10 mouse cellular contexts compared by ENCODE assay signal in the genomic region with DNA sequence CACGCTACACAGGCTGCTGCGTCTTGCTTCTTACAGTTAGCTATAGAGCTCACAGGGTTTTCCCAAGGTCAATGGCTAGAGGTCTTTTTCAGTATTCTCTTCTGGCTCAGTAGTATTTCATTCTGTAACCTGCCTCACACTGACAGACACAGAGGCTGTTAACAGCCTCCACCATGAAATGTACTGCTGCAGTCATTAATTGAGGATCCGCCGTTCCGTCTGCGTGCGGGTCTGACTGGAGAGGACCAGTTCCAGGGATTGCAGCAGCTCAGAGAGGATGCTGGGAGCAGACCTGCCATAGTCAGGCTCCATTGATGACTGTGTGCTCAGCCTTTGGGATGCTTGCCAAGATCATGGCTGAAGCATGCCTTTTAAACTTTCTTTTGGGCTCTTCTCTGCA.
DNase-seq lines count a peak whose midpoint lies in the region; ATAC-seq and TF ChIP-seq lines count a peak whose summit lies in the region.
"Had no signal": no experiment of that assay in that cellular context is flagged by ENCODE, and none has a peak within 500 bp of the region (broad histone marks: within the 10 kb centered on the region; RNA-seq: fewer than 3 reads in every experiment).

No protein-coding gene starts in this region.

- H3K36me3 ChIP-seq in lung, embryonic 14.5 days (ENCODE audit: insufficient read depth): no peaks in the 10 kb centered on the region
- no peaks in the 10 kb centered on the region for H3K36me3 ChIP-seq in kidney, adult 2 months (ENCODE audit: control insufficient read depth, insufficient read depth, low read length)
- H3K36me3 ChIP-seq in neural tube, embryonic 12.5 days: no peaks in the 10 kb centered on the region
- H3K36me3 ChIP-seq: heart, embryonic 15.5 days; liver, embryonic 15.5 days had no signal

- ATAC-seq in lung, embryonic 14.5 days (ENCODE audit: insufficient read depth): peak; percentile 66; the same call in 1 of the 2 replicates
- ATAC-seq in neural tube, embryonic 12.5 days (ENCODE audit: low FRiP score, low read depth): peak; percentile 81

- H3K27ac ChIP-seq in lung, embryonic 14.5 days (ENCODE audit: low read depth): no peak overlapping the region
- no peak overlapping the region for H3K27ac ChIP-seq in kidney, adult 2 months (ENCODE audit: insufficient read depth, low read depth, low read length)
- H3K27ac ChIP-seq in neural tube, embryonic 12.5 days: no peak overlapping the region
- H3K27ac ChIP-seq: heart, embryonic 15.5 days; liver, embryonic 15.5 days had no signal

- H3K4me2 ChIP-seq in lung, embryonic 14.5 days: no peak overlapping the region
- peak overlapping the region; percentile 23 for H3K4me2 ChIP-seq in neural tube, embryonic 12.5 days (replicated peaks)
- H3K4me2 ChIP-seq: heart, embryonic 15.5 days; liver, embryonic 15.5 days had no signal

- no peaks in the 10 kb centered on the region for H3K9me3 ChIP-seq in lung, embryonic 14.5 days (ENCODE audit: low read depth, low read length)
- H3K9me3 ChIP-seq in neural tube, embryonic 12.5 days: no peaks in the 10 kb centered on the region
- H3K9me3 ChIP-seq: heart, embryonic 15.5 days; liver, embryonic 15.5 days had no signal

- TF ChIP-seq POLR2A in lung, adult 2 months (IDR thresholded peaks at IDR 0.05; ENCODE audit: borderline replicate concordance, extremely low read depth, low read depth, low read length): no peak
- TF ChIP-seq POLR2A in kidney, adult 2 months (IDR thresholded peaks at IDR 0.05; ENCODE audit: low read depth, low read length): no peak

- DNase-seq in lung, embryonic 14.5 days: peak; percentile 60
- DNase-seq in lung, adult 2 months: no peak
- DNase-seq in brain, adult 2 months (ENCODE audit: low read depth, low spot score): peak; percentile 31
- DNase-seq in kidney, adult 2 months: peak; percentile 27
- no peak for DNase-seq in thymus, postnatal 10 days (ENCODE audit: low spot score in 2 of 2)
- DNase-seq in right cerebral cortex, postnatal 36 days (ENCODE audit: low spot score in 2 of 2): no peak
- DNase-seq: cerebellum, adult 2 months had no signal

- H3K9ac ChIP-seq in lung, embryonic 14.5 days: no peak overlapping the region
- no peak overlapping the region for H3K9ac ChIP-seq in neural tube, embryonic 12.5 days
- H3K9ac ChIP-seq: heart, embryonic 15.5 days; liver, embryonic 15.5 days had no signal

- 62% methylated on average over 7 of the region's 7 CpGs for WGBS in lung, embryonic 14.5 days
- 82% methylated on average over 7 of the region's 7 CpGs for WGBS in lung, adult 2 months
- 55% methylated on average over 7 of the region's 7 CpGs for WGBS in kidney, adult 2 months
- 27% methylated on average over 7 of the region's 7 CpGs for WGBS in neural tube, embryonic 12.5 days

- no peak for TF ChIP-seq CTCF in lung, embryonic 14.5 days (IDR thresholded peaks at IDR 0.05; ENCODE audit: low read depth)
- no peak for TF ChIP-seq CTCF in lung, adult 2 months (IDR thresholded peaks at IDR 0.05; ENCODE audit: insufficient read depth, low read length)
- TF ChIP-seq CTCF in kidney, adult 2 months (conservative IDR thresholded peaks at IDR 0.05; ENCODE audit: insufficient read depth, insufficient read length, low read depth, low read length): no peak

- no peak overlapping the region for H3K4me3 ChIP-seq in lung, embryonic 14.5 days (ENCODE audit: low read depth, low read length)
- no peak overlapping the region for H3K4me3 ChIP-seq in lung, adult 2 months (replicated peaks; ENCODE audit: extremely low read depth, low read depth, low read length)
- no peak overlapping the region for H3K4me3 ChIP-seq in kidney, adult 2 months (ENCODE audit: insufficient read depth, low read depth, low read length)
- no peak overlapping the region for H3K4me3 ChIP-seq in neural tube, embryonic 12.5 days
- H3K4me3 ChIP-seq: heart, embryonic 15.5 days; liver, embryonic 15.5 days had no signal

- H3K27me3 ChIP-seq in lung, embryonic 14.5 days (ENCODE audit: insufficient read depth, low read length): no peaks in the 10 kb centered on the region
- no peaks in the 10 kb centered on the region for H3K27me3 ChIP-seq in kidney, adult 2 months (replicated peaks; ENCODE audit: control insufficient read depth, insufficient read depth, low read length)
- H3K27me3 ChIP-seq in neural tube, embryonic 12.5 days (replicated peaks): no peaks in the 10 kb centered on the region
- H3K27me3 ChIP-seq: heart, embryonic 15.5 days; liver, embryonic 15.5 days had no signal

- H3K4me1 ChIP-seq in lung, embryonic 14.5 days (ENCODE audit: insufficient read depth): no peaks in the 10 kb centered on the region
- H3K4me1 ChIP-seq in lung, adult 2 months (ENCODE audit: control insufficient read depth, insufficient read depth, low read length): no peaks in the 10 kb centered on the region
- H3K4me1 ChIP-seq in kidney, adult 2 months (ENCODE audit: control insufficient read depth, insufficient read depth, low read length): no peaks in the 10 kb centered on the region
- peaks cover 8% of the 10 kb centered on the region; the same call in 1 of the 2 replicates for H3K4me1 ChIP-seq in neural tube, embryonic 12.5 days
- H3K4me1 ChIP-seq: liver, embryonic 15.5 days had no signal

Comparison
In these comparisons a context has a peak if more than half of its experiments do, and no peak if none do; other contexts are left out.
1. DNase-seq: peak in lung, embryonic 14.5 days (single experiment), brain, adult 2 months (single experiment) and kidney, adult 2 months (single experiment); none in lung, adult 2 months (single experiment), thymus, postnatal 10 days (0 of 2) and right cerebral cortex, postnatal 36 days (0 of 2).